Mouse (Mus musculus) cortical plate, adult 2 months (tissue): ENCODE results near the gene Kif16b.

Experiments used
- CTCF ChIP-seq: fragments of 200-500 bp; IDR thresholded peaks from 2 replicates; pipeline ENCODE4 v1.5.1; 2011; ENCODE audit warnings: mild to moderate bottlenecking, control low read depth, low read length; ENCODE audit not compliant: insufficient read depth; ENCODE audit errors: extremely low read depth
- POLR2A ChIP-seq: fragments of 200-500 bp; IDR thresholded peaks from 2 replicates; pipeline ENCODE4 v1.6.1; 2011; ENCODE audit warnings: mild to moderate bottlenecking, low read length, control low read depth; ENCODE audit not compliant: insufficient read depth; ENCODE audit errors: extremely low read depth

GRCm38 (mm10) chr2:142891283-142891682 lies 10.0 kb downstream of the Kif16b start:
- TF ChIP-seq POLR2A (no peak), CTCF (no peak)
